Mouse (Mus musculus) right cerebral cortex, postnatal 36 days (tissue): ENCODE data around the gene H2-D1.
"Not testable (repeated sequence)": the region's sequence is repeated elsewhere in the genome, so short reads cannot be mapped to it uniquely, and the experiment has no call there.

ENCODE experiments used
- DNase-seq, 2 experiments: peaks; one replicate each; pipeline ENCODE4 v3.0.0; 2022; ENCODE audit warnings: low spot score in 2 of 2, mixed read lengths in 1 of 2

Gene H2-D1

DNA sequence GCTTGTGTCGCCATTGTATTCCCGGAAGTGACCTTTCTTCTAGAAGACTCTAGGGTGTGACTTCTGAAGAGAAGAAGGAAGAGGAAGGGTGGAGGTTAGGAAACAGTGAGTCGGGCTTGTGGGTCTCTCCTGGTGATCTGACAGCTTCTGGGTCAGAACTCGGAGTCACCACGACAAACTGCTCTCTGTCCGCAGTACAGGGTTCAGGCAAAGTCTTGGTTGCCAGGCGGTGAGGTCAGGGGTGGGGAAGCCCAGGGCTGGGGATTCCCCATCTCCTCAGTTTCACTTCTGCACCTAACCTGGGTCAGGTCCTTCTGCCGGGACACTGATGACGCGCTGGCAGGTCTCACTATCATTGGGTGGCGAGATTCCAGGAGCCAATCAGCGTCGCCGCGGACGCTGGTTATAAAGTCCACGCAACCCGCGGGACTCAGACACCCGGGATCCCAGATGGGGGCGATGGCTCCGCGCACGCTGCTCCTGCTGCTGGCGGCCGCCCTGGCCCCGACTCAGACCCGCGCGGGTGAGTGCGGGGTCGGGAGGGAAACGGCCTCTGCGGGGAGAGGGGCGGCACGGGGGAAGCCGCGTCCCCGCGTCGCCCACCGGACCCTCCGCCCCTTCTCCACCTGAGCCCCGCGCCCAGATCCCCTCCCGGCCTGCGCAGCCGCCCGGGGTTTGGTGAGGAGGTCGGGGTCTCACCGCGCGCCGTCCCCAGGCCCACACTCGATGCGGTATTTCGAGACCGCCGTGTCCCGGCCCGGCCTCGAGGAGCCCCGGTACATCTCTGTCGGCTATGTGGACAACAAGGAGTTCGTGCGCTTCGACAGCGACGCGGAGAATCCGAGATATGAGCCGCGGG is at the start of gene H2-D1:
H2-D1 (plus strand) TSS at position 67 of the 859 bp plus-strand sequence.
- DNase-seq = peak; percentile 91 to 92

DNA sequence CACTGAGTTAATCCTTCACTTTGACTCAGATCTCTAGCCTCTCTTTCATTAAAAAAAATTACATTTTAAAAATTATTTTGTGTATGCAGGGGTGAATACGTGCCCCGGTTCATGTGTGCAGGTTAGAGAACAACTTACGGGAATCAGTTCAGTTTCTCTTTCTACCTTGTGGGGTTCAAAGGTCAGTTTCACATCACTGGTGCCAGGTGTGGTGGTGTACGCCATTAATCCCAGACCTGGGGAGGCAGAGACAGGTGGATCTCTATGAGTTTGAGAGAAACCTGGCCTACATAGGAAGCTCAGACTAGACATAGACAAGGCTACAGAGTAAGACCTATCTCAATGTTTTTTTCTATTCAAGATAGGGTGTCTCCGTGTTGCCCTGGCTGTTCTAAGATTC is 49.5 kb upstream of the H2-D1 start:
- DNase-seq = no peak

DNA sequence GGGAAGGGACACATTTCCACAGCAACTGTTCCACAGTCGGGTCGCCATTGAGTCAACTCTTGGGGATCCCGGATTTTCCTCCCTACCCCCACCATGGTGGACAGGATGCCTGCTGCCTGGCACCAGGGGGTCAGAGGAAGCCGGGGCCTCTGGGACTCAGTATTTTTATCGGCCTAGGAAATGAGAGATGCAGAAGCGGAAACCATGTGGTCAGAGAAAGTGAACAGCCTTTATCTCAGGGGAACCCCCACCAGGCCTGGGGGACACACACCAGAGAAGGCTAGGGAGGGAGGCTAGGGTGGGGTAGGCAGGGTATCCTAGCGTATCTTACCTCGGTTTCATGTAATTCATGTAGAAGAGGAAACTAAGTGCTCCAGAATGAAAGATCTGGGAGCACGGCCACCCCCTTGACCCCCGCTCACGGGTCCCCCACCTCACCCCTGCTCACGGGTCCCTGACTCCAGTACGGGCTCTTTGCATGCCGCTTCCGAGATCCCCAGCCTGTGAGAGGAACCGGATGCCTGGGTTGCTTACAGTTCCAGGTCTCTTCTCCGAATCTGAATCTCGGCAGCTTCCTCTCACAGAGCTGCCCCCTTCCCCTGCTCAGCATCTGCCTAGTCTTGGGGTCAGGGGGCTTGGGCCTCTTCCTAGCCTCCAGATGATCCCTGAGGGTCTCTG is 43.9 kb upstream of the H2-D1 start:
- DNase-seq = no peak

DNA sequence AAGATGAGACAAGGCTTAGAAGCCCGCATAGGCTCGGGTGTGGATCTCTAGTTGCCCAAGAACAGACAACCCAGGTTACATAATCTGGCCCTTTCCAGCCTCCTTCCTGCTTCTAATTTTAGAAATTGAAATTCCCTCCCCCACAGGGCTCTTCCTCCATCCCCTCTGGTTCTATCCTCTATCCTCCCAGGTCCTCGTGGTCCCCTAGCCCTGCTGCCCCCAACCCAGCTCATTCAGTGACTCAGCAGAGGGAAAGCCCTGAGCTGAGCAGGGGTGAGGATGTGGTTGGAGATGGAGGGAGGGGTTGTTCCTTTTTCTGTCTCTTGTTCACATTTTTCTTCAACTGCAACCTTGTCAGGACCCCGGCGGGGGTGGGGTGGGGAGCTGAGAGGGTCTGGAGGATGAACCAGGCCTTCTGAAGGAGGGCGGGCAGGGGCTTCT is 42.9 kb upstream of the H2-D1 start:
- no peak for DNase-seq

DNA sequence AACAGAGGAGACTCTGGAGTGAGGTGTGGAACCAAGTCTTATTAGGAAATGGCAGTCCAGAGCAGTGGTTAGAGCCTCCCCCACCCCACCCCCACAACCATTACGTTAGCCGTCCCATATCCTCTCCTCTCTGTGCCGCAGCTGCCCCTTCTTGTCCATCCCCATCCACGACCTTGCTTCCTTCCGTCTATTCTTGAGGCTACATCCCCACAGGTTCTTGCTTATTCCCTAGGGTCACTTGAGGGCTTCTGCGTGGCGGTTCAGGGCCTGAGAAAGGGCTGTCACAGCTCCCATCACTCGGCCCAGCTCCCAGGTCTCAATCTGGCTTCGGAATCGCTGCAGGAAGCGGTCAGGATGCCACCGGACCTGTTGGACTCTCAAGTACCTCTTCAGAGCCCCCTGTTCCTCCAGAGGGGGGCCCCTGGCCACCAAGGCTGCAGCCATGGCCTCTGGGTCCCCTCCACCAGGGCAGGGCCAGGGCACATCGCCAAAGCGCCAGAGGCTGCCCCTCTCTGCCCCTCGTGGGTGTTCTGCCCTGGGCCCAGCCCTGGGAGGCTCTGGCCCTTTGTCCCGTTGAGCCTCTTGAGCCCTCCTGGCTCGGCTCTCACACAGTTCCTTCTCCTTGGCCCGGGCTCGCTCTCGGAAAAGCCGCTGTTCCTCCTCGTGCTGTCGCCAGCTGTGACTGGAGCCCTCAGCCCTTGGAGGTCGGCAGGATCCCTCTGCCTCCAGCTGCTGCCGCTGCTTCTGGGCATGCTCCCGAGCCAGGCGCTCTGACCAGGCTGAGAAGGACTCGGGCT is 42.2 kb upstream of the H2-D1 start, which contains the start of gene Gm16181:
Gm16181 (plus strand) TSS at position 679 of the 797 bp plus-strand sequence.
- no peak for DNase-seq

DNA sequence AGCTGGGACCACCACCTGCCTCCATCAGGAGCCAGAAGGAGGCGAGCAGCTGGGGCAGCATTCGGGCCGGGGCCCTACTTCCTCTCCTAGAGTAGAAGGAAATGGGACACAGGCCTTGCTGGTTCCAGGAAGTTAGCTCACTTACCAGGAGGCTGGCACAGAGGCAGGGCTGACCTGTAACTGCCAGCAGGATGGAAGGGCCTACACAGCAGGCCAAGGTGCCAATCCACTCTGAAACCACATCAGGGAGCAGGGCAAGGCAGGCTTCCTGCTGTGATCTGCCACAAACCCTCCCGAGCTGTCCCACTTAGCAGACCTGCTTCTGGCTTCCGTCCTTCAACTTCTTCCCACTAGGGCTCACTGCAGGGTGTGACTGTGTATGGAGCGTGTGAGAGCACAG is 40.2 kb upstream of the H2-D1 start:
- DNase-seq = no peak

DNA sequence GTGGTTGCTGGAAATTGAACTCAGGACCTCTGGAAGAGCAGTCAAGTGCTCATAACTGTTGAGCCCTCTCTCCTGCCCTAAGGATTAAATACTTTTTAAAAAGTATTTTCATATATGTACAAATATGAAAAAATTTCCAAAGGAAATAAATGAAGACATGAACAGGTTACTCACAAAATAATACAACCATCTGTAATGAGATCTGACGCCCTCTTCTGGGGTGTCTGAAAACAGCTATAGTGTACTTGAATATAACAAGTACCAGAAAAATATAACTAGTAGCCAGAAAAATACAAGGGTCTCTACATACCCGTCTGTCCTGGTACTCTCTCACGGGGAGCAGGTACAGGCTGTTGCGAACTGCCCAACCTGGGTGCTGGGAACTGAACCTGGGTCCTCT is 37.9 kb upstream of the H2-D1 start:
- DNase-seq = no peak

DNA sequence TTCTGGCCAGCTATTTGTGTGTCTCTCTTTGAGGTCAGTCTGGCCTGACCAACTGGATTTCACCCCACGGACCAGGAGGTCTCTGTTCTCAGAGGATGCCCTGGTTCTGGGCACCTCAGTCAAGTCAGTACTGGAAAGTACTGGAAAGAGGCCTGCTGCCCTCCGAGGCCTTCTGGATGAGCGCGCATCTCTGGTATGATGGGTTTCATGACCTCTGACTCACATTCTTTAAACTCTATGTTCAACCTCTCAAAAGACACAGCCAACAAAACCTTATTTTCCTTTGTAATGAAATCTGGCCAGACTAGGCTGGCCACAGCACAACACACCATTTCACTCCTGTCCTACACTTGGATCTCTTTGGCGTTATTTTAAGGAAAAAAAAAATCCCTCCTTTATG is 37.1 kb upstream of the H2-D1 start:
- DNase-seq = no peak

DNA sequence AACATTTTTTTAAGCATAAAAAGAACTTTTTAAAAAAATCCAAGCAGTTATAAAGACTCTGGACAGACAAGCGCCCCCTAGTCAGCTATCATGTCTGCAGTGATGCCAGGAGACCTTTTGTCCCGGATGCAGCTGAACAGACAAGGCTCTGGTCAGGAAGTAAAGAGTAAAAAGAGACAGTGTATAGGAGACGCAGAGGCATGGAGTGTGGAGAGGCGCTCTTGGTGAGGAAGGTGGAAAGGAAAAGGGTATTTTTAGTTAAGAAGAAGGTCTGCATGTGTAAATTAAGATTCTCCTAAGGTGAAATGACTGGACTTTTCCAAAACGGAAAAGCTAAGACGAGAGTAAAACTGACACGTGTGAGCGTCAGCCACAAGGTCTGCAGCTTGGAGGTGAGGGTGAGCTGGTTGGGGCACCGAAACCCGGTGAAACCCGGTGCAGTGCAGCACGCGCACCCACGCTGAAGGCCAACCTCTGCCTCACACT is 35.9 kb upstream of the H2-D1 start:
- DNase-seq = no peak

DNA sequence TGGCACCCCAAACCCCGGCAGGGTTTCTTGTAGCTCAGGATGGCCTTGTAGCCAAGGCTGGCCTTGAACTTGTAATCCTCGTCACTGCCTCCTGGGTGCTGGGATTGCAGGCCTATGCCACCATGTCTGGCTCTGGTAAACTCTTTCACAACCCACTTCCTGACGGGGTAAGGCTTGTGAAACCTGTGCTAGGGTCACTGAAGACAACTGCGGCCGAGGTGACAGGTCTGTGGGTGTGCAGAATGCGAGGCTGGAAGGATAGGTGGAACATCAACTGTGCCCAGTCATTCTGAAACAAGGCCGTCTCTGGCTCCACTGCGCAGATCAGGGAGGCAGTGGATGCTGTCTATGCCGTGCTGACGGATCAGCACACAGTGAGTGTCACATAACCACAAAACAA is 31.5 kb upstream of the H2-D1 start:
- DNase-seq = no peak

DNA sequence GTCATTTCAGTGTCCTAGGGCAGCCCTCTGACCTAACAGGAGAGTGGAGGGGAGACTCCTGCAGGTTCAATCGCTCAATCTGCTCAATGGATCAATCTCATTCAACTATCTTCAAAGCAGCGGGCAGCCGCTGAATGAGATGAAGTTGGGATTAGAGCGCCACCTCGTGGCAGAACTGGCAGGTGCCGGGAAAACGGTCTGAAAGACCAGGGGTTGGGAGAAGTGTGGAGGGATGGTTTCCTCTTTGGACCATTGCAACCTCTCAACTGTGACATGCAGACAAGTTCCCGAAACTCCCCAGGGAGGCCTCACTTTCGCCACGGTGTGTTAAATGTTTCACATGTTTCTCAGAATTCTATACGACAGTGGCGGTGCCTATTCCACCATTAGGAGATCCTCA is 30.5 kb upstream of the H2-D1 start:
- peak in 1 of 2 experiments; percentile 60 for DNase-seq

DNA sequence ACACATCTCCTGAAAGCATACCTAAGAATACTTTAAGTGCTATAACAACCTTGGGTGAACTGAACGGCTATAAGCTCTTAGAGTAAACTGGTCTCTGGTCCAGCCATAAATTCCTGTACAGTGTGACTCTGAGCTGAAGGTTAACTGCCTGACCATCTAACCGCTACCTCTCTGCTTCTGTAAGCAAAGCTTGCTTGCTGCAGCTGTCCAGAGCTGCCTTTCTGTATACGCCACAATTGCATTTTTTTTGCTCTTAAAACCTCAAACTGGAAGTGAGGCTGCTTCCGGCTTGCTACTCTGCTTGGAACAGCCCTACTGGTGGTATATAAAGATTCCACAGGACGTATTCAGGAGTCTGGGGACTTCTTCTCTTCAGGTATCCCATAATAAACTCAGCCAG is 29.9 kb upstream of the H2-D1 start:
- DNase-seq = no peak

DNA sequence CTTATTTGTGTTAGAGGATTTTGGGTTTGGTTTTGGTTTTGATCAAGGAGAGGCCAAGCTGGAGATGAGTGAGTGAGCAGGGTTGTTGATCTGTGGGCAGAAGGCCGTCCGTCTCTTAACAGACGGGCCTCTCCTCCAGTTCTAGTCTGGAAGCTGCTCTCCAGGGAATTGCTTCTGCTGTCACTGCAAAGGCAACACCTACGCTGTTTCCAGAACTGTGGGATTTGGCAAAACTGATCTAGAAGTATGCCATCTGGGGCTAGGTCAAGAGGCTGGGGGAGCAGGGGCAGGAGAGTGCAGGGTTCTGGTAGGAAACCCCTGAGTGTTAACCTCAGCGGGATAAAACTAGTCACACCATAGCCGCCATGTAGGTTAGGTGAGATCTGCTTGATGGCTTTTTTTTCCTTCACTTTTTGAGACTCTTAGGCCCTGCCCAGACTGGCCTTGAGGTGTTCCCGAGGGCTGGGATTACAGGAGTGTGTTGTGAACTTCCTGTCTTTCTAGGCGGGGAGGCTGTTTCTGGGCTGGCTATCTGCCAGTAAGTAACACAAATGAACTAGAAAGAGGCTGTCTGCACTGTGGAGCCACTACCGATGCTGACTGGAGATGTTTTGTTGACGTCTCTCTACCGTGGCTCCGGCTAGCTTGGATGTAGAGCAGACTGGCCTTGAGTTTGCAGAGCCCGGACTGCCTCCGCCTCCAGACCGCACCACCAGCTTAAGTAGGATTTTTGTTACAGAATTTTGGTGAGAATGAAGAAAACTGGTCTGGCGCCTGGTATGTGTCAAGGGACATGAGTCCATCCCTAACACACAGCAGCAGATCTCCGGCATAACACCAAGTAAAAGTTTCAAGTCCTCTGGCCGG is 29.2 kb upstream of the H2-D1 start, which contains the start of gene Atp6v1g2:
Atp6v1g2 (plus strand) TSS at position 547 of the 867 bp plus-strand sequence.
- DNase-seq = no peak

DNA sequence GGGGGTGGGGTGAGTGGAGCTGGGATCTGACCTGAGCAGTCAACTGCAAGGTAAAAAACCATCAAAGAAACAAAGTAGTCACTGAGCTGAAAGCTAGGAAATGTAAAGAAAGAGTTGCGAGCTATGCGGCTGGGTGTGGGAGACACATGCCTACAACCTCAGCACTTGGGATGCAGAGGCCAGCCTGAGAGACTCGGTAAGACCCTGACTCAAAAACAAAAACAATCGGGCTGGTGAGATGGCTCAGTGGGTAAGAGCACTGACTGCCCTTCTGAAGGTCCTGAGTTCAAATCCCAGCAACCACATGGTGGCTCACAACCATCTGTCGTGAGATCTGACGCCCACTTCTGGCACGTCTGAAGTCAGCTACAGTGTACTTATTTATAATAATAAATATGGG is 28.4 kb upstream of the H2-D1 start:
- DNase-seq = not testable (repeated sequence)

DNA sequence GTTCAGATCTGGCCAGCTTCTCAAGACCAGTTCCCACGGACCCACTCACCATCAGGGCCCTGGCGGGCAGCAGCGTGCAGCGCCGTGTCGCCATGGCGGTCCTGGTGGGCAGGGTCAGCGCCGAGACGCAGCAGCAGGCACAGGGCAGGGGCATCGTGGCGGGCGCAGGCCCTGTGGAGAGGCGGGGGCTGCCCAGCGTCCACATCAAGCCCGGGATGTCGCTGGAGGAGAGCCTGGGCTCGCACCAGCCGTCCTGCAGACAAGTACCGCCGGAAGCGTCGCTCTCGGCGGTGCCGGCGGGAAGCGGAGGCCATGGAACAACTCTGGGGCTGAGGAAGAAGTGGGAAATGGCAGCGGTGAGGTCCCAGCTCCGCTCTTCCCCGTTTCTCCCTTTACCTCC is 27.6 kb upstream of the H2-D1 start:
- no peak for DNase-seq

DNA sequence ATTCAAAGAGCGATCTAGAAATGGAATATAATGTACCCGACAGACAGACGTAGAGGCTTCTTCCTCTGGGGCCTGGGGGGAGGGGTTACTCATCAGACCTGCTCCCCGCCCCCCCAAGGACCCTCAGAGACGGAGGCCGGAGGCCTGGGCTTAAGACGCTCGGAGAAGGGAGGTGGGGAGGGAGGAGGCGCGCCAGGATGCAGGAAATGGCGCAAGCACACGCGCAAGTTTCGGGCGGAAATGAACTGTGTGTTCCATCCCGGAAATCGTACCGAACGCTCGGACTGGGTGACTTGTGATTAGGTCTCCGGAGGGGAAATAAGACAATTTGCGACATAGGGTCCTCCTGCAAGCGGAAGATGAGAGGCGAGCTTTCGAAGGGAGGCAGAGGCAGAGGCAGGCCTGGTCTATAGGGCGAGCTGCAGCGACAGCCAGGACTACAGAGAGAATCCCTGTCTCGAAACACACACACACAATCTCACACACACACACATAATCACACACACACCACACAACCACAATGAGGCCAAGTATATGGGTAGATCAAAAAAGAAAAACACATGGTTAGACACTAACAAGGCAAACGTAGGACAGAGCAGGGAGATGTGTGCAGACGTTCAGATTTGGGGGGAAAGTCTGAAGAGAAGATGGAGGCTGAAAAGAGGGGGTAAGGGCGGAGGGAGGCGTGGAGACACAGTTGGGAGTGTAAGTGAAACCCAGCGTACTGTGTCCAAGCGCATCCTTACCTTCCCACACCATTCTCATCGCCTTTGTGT is 26.7 kb upstream of the H2-D1 start, which contains the start of gene Nfkbil1:
Nfkbil1 (minus strand) TSS at position 179 of the 776 bp plus-strand sequence.
- DNase-seq = peak; percentile 87 to 93

DNA sequence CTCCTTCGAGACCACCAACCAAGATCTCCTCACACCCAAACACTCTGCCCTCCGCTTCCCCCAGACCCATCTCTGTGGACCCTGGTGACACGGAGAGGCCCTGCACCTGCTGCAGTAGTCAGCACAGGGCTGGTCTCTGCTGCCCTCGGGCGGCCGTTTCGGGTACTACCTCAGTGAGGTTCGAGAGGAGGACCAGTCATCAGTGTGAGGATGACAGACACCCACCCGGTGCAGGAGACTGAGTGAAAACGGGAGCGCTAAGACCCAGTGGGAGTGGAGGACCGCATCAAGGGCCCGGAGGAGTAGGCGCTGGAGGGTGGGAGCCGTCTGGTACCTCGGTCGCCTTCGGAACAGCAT is 26.2 kb upstream of the H2-D1 start:
- DNase-seq = peak; percentile 97 to 99

DNA sequence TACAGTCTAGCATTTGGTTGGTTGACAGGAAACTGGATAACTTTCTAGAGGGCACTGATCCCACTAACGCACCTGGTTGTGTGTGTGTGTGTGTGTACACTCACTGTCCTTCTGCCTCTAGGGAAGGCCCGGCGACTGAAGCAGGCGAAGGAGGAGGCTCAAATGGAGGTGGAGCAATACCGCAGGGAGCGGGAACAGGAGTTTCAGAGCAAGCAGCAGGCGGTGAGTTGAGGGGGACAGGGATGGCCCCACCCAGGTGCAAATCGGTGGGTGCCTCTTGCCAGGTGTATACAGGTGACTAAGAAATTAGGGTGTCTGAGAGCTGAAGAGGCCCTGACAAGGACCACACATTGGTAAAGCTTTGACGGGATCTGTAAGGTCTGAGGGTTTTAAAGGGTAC is 25.5 kb upstream of the H2-D1 start:
- DNase-seq = no peak

DNA sequence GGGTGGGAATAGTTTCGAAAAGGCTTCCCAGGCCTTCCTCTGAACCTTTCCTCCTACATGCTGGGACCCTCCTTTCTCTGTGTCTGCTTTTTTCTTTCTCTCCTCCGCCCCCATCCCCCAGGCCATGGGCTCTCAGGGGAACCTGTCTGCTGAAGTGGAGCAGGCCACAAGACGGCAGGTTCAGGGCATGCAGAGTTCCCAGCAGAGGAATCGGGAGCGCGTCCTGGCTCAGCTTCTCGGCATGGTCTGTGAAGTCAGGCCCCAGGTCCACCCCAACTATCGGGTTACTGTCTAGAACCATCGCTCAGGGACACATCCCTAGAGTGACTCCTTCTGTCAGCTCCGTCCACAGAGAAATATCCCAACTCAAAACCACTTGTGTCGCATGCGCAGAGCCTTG is 25.0 kb upstream of the H2-D1 start:
- no peak for DNase-seq

DNA sequence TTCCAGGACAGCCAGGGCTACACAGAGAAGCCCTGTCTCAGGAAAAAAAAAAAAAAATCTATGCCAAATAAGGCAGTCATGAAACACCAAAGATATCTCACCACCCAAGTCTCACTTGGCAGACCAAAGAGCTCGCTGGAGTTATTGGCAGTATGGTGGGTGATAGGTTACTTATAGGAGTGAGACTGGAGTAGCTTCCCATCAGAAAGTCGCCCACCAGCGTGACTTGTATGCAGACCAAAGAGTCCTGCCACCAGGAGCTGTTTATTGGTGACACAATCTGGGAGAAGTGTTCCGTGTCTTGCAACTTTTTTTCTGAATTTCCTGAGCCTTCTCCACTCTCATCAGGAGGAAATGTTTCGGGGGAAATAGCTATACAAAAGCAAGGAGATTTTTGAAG is 22.8 kb upstream of the H2-D1 start:
- no peak for DNase-seq
